Mouse (Mus musculus): ENCODE measurements at regions not wholly inside any gene's neighbourhood (a gene's known extent, or its start where the extent isn't known, plus 50 kb on each side); places are given as distances from the start of the nearest gene placed in this dataset.

DNA sequence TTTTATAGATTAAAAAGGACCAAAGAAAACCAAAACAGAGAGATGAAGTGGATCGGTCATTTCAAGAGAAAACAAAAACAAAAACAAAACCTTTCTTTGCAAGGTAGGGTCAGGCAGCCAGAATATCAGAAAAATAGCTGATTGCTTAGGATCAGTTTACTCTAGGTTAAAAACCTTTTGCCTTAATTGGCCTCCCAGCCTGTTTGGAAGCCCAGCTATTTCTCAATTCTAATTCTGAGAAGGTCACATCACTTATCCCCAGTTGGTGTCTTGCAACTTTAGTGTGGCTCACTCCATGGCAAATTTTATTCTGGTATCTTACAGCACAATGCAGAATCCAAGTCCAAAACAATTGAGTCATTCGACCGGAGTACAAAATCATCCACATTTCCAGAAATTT, 70.0 kb downstream of the 1190002N15Rik start:
- no peak for ATAC-seq (replicated peaks; ENCODE audit: low read depth, poor library complexity, severe bottlenecking)

DNA sequence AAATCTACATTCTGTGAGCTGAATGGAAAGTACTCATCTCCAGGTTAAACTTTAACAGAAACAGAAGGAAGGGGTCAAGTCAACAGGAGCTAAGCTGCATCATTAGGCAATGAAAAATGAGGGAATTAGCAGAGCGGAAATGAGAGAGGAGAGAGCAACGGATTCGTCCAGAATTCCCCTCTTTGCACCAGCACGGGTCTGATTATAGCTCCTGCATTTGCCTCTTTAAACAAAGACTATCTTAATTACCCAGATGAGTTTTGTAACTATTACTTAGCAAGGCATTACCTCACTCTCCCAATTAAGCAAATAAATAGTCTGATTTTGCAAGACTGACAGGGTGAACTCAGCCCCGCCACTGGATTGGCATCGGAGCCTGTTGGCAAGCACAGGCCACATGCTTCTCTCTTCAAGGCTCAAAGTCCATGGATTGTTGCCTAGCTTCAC, 81.8 kb downstream of the 1190002N15Rik start:
- no peak for ATAC-seq (replicated peaks; ENCODE audit: low read depth, poor library complexity, severe bottlenecking)

DNA sequence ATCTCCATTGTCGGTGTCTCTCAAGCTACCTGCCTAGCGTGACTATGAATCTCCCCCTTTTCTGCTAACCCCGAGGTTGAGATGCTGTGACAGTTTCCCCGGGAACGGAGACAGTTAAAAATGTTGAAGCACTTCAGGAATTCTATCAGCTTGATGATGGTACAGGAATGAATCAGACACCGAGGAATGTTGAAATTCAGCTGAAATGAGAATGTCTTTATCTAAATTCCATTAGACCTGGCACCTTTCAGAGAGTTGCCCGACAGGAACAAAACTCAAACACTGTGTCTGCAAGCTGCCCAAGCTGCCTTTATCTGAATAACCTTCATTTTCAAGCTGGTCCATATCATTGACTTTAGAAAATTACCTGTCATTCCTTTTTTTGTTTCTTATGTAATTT, 82.4 kb downstream of the 1190002N15Rik start:
- no peak for ATAC-seq (replicated peaks; ENCODE audit: low read depth, poor library complexity, severe bottlenecking)

DNA sequence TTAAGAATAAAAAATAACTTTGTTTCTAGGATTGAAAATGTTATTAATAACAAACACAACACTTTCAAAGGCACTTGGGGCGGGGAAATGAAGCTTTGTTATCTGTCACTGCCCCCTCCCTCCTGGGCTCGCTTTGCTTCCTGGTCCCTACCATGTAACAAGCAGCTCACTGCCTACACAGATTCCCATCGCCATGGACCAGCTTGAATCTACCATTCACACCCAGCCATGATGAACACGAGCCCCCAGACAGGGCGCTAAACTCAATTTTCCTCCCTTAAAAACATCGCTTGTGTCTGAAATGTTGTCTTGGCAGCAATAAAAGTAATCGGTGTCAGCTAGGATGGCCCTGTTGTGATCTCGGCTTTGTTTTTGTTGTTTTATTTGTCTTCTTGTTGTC, 88.0 kb downstream of the 1190002N15Rik start:
- ATAC-seq (replicated peaks; ENCODE audit: low read depth, poor library complexity, severe bottlenecking): no peak

DNA sequence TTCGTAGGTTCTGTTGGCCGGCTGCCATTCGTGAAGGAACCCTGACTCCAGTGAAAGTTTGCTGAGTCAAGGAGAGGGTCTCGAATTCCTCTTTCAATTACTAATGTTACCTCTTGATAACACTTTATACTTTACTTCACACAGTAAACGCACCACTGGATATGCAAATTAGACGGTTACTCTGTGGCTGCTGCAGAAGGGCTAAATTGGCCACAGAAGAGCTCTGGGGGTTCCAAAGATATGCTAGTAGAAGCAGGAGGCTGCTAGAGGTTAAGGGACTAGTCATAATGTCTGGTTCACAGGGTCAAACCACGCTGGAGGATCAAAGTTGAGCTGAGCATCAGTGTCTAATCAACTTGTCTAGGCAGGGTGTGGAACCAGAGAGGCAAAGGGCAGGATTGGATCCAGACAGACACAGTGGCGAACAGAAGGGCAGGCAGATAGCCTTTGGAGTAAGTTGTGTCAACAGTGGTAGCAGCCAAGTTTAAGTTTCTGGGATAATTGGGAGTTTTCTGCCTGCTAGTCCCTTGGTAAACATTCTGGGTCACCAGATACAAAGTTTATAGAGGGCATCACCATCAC, 91.6 kb downstream of the 1190002N15Rik start:
- ATAC-seq (replicated peaks; ENCODE audit: low read depth, poor library complexity, severe bottlenecking): no peak

DNA sequence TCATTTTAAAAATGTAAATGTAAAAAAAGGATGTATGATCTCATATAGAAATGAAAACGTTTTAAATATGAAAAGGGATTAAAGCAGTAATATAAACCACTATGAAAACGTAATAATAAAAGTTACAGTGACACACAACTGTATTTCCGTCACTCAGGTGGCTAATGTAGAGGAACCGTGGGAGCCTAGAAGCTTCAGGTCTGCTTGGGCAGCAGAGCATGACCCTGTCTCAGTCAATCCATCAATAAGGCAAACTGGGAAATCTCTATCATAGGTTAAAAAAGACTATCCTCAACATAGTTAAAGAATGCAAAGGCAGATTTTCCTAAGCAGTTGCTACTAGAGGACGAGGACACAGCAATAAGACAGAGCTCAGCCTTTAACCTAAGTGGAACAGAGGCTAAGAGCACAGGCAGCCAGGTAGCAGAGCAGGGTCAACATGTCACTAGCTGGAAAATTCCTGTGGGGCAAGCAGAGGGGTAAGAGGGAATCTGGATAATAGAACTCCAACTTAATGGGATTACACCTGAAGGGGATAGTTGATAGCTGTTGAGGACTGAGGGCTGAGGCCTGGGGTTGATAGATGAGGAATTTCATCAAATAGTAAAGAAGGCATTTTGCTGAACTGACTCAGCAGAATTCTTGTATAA, 93.6 kb downstream of the 1190002N15Rik start:
- no peak for ATAC-seq (replicated peaks; ENCODE audit: low read depth, poor library complexity, severe bottlenecking)

DNA sequence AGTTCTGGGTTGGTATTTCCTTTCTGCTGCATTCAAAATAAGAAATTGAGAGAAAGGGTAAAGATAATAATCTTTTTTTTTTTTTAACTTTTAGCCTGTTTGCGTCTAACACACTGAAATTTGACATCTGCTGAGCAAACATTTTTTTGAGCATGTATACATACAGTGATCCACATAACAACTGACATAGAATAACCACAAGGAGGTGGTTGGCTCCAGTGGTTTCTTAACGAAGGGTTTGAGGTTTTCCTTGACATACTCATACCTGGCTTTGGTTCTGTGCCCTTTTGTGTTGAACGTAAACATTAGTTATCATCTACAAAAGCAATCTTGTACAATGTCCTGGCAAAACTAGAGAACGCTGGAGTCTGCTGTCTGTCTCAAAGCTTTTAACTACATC, 96.5 kb downstream of the 1190002N15Rik start:
- ATAC-seq (replicated peaks; ENCODE audit: low read depth, poor library complexity, severe bottlenecking): peak; percentile 54; the same call in 1 of the 2 replicates

DNA sequence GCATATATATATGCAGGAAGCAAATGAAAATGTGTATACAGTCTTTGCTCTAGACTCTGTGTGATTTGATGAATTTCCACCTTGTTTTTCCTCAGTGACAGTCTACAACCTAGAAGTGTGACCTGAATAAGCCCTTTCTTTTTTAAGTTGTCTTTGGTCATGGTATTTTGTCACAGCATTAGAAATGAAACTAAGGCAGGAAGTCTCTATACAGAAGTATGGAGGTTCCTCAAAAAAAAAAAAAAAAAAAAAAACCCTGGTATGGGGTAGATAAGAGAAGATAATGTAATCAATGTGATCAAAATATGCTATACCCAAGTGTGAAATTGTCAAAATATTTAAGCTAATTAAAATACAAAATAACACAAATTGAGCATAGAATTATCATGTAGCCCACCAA, 104.4 kb downstream of the 1190002N15Rik start:
- peak; percentile 73 for ATAC-seq (replicated peaks; ENCODE audit: low read depth, poor library complexity, severe bottlenecking)

DNA sequence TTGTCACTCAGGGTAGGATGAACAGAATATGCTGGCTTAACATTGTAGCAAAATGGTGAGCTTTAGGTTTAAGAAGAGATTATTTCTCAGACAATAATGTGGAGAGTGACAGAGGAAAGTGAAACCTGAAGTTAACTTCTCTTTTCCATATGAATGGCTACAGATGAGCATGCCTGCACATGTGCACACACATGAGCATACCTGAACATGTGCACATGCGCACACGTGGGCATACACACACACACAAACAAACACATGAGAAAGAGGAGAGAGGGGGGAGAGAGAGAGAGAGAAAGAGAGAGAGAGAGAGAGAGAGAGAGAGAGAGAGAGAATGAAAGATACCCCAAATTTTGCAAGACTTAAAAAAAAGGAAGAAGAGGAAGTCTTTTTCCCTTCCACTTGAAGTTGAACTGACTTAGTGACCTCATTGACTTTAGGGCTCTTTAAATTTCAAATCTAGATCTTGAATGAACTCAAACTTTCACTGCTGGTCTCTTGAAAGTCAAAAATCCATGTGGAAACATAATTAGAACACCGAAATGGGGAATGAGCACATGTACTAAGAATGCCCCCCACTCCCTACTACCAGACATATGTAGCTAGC, 105.6 kb downstream of the 1190002N15Rik start:
- peak; percentile 84 for ATAC-seq (replicated peaks; ENCODE audit: low read depth, poor library complexity, severe bottlenecking)

DNA sequence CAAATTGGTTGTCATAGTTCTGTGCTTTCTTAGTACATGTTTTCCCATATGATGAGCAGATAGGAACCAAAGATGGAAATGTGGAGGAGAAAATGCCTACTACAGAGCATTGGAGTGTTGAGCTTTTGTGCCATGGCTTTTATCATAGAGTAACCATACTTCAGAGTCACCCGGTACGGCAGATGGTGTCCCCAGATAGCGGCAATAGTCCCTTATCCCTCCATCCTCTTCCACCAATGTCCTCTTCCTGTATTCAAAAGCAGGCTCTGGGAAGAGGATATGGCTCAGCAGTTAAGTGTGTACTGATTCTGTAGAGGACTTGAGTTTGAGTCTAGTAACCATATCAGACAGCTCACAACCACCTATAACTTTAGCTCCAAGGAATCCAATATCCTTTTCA, 106.3 kb downstream of the 1190002N15Rik start:
- ATAC-seq (replicated peaks; ENCODE audit: low read depth, poor library complexity, severe bottlenecking): no peak

DNA sequence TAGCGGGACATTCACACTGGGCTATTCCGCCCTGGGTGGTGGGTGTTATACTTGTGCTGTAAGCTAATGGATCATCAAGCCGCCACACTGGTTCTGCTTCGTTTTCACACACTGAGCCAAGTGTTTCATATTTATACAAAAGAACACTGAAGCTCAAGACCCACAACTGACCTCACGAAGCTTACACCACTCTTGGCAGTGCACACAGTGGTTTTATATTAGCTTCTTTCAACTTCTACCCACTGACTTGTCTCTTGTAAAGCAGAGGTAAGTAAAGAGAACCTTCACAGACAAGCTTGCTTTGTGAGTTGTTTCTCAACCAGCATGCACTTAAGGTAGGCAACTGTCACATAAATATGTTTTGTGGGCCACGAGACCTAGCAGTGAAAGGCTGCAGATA, 106.9 kb downstream of the 1190002N15Rik start:
- ATAC-seq (replicated peaks; ENCODE audit: low read depth, poor library complexity, severe bottlenecking): no peak

DNA sequence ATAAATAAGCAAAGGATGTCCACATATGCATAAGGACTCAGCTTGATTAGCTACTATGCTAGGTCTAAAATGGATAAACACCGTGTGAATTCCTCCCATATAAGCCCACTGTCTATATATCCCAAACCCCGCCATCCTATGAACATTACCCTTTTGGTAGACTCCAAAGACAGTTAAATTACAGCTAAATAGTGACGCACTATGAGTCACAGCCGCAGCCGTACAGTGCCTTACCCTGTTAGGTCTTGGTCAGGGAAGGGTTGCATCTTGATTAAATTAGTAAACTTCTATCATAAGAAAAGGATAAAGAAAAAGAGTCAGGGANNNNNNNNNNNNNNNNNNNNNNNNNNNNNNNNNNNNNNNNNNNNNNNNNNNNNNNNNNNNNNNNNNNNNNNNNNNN, 111.1 kb downstream of the 1190002N15Rik start:
- ATAC-seq (replicated peaks; ENCODE audit: low read depth, poor library complexity, severe bottlenecking): no peak

DNA sequence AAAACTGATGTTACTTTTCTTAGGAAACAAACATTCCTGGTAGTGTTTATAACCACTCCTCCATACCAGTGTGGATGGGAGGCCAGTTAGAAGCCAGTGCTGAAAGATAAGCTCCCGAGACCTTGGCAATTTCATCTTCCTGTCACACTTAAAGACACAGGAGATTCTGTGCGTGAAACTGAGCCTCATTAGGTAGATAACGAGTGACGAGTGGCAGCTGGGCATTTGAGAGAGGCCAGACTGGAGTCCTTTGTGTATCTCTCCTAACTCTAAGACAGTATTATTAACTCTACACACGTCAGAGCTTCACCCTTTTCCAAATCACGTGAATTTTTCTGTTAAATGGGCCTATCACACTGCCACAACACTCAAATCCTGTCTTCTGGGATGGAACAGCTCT, 112.1 kb downstream of the 1190002N15Rik start:
- no peak for ATAC-seq (replicated peaks; ENCODE audit: low read depth, poor library complexity, severe bottlenecking)

DNA sequence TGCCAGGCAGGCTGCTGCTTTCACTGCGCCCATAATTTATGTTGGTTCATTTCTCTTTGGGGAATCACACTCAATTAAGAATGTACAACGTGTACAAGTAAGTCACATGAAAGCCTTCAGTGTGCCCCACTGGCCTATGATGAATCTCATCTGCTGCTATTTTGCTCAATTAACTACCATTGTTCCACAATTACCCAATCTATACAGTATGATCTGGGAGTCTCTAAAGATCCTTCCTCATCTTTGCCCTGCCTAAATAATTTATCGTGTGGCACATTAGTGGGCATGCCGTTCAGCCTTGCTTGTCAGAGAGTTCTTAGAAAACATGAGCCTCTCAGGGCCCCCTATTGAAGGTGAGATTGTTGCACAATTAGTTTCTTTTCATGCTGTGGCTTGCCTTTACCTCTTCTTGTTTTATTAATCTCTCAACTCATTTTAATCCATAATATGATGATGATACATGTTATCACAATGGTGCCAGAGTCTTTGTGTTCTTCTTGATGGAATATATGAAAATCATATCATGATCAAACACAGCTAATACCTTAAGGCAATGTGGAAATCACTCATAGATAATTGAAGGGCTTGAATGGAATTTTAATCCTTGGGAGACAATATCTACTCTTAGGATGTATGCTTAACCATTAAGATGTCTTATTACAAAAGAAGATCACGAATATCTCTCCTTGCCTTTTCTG, 113.3 kb downstream of the 1190002N15Rik start:
- no peak for ATAC-seq (replicated peaks; ENCODE audit: low read depth, poor library complexity, severe bottlenecking)

DNA sequence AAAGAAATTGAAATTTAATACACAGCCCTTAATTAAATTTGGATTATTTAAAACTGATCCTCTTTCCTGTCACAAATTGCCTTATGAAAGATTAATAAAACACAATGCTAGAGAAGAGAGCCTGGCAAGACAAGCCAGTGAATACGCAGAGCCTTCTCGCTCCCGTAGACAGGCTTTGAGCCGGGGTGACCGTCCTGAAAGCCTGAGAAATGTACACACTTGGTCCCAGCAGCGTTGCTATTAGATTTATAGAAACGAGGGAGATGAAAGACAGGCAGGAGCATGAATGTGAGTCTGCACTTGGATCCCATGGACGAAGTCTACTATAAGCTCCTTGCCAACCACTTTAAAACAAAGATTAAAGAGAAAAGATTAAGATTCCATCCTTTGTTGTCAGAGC, 127.3 kb downstream of the 1190002N15Rik start:
- no peak for ATAC-seq (replicated peaks; ENCODE audit: low read depth, poor library complexity, severe bottlenecking)

DNA sequence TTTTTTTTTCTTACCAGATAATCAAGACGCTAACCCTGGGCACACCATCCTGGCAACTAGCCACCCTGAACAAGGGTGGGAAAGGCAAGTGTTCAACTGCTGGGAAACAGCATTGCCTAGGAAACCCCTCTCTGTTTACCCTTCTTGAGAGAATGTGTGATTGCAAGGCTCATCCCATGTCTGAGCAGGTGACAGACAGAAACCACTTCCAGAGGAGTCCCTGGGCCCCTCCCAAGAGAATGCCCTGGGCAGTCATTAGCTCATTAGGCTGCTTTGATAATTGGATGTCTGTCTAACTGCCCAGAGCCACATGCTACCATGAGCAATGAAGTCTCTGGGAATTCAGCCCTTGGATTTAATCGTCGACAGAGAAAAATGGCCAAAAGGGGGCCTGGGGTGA, 127.8 kb downstream of the 1190002N15Rik start:
- no peak for ATAC-seq (replicated peaks; ENCODE audit: low read depth, poor library complexity, severe bottlenecking)

DNA sequence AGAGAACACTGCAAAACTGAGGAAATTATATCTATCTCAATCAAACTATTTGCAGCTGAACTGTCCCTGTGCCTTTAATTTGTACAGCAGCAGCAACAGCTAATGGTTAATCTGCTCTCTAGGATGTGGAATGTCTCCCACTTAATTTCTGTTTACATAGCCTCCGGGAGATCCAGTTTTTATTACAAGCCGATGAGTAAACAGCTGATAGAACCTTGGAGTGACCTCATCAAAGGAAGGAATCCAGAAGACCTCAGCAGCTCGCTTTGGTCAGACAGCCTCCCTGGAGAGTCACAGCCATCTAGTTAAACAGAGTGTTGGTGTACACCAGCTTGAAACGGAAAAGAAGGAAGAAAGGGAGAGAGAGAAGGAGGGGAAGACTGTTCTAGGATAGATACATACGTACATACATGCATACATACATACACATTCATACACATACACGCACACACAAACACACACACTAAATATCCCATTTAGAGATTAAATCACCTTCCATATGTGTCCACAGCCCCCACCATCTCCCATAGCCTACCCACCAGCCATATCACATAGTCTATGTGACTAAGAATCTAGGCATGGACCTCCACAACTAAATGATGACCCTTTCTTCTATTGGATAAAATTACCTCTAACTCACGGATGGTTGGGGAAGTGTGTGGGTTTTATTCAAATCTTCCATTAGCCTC, 129.1 kb downstream of the 1190002N15Rik start:
- ATAC-seq (replicated peaks; ENCODE audit: low read depth, poor library complexity, severe bottlenecking): no peak

DNA sequence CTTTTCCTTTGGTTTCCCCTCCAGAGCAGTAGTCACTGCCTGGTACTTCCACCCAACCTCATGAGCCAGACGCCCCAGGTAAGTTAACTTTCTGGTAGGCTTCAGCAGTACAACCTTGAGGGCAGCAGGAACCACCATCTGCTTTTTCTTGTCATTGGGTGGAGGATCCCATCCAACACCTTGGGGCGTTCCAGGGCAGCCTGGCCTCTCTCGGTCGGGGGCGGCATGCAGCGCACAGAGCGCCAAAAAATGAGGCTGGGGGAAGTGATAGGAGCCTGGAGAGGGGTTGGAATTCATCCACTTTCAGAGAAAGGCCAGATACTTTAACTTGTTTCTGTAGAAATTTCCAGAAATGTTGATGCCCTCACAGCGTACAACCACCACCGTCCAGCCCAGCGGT, 130.2 kb downstream of the 1190002N15Rik start:
- no peak for ATAC-seq (replicated peaks; ENCODE audit: low read depth, poor library complexity, severe bottlenecking)

DNA sequence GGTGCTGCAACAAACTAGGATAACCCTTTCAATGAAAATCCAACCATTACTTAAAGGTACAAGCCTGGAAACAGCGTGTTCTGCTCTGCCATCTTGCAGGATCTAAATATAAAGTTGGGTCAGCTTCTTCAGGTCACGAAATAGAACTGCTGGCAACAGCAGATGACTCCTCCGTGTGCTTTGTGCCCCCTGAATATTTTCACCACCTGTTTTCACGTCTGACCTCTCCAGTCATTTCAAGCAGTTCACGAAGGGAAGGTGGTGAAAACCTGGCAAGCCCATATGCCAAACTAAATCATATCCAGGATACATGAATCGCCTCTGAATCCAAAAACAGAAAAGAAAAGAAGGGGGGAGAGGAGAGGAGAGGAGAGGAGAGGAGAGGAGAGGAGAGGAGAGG, 133.3 kb downstream of the 1190002N15Rik start:
- no peak for ATAC-seq (replicated peaks; ENCODE audit: low read depth, poor library complexity, severe bottlenecking)

DNA sequence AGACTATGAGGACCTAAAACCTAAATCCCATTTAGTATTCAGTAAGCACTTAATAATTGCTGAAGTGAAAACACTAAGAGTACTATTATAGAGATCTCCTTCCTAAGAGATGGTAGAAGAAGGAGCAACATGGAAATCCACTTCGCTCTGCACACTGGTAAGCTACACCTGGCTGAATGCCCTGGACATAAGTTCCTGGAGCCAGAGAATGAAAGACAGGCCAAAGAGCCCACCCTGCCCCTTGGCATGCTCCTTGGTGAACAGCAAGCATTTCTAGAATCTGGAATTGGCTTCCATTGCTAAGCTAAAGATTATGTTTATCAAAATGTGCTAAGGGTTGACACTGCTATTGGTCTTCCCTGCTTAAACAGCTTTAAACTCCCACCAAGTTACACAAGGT, 137.3 kb downstream of the 1190002N15Rik start:
- ATAC-seq (replicated peaks; ENCODE audit: low read depth, poor library complexity, severe bottlenecking): no peak

DNA sequence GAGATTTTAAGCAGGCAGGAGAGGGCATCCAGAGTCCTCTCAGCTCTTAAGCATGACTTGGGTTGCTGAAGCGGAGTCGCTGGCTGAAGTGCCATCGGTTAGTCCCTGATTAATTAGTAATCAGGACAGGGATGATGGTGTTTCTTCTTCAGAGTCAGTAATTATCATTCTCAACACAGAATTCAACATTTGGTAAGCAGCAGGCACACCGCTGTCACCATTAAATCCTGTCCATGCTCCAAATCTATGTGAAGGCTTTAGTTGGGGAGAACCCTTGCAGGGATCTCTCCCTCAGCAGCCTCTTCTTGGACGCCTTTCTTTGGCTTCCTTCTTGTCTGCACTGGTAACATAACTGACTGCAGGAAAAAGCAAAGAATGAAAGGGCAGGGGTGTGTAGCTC, 142.7 kb downstream of the 1190002N15Rik start:
- ATAC-seq (replicated peaks; ENCODE audit: low read depth, poor library complexity, severe bottlenecking): no peak
